Mouse (Mus musculus): ENCODE data around the gene Slc5a10. TPM values are rescaled to one million over a fixed set of nuclear protein-coding genes. Genes with fewer than 3 reads are reported as not detected.

Slc5a10 gene
- total and polyA plus RNA-seq, 3 experiments: not detected

GRCm38 (mm10) chr11:61714346-61715117, 6.1 kb downstream of the Slc5a10 start:
- Histone ChIP-seq H3K79me2 (replicated peaks; ENCODE audit: control insufficient read depth, insufficient read depth, low read length) (no peaks in the 10 kb centered on the region), H3K9ac (ENCODE audit: low read depth, low read length) (no peak overlapping the region), H3K4me3 (no peak overlapping the region), H3K27ac (no peak overlapping the region), H3K4me1 (ENCODE audit: control insufficient read depth, insufficient read depth, low read length) (no peaks in the 10 kb centered on the region), H3K36me3 (ENCODE audit: control insufficient read depth, insufficient read depth, low read length) (no peaks in the 10 kb centered on the region), H3K27me3 (ENCODE audit: control insufficient read depth, insufficient read depth, low read length) (no peaks in the 10 kb centered on the region)
- WGBS: 37% methylated on average over 11 of the region's 11 CpGs
- DNase-seq: peak; percentile 64 to 66
- intact Hi-C loops (cut with DNase I): loop anchor here (1.0 to 10.0 kb wide), 7 partner anchors 48 to 520 kb away; partner anchors contain the start of genes B9d1 and Slc47a2
- TF ChIP-seq CTCF (IDR thresholded peaks at IDR 0.05) (peak; percentile 95), EP300 (IDR thresholded peaks at IDR 0.05; ENCODE audit: insufficient read depth, low read depth, low read length) (peak; percentile 96), POLR2A (IDR thresholded peaks at IDR 0.05; ENCODE audit: insufficient read depth, low read depth, low read length) (no peak)

- no peaks in the 10 kb centered on the region for H3K79me2 ChIP-seq (replicated peaks; ENCODE audit: control insufficient read depth, insufficient read depth, low read length)
- H3K27me3 ChIP-seq (ENCODE audit: control insufficient read depth, insufficient read depth, low read length): no peaks in the 10 kb centered on the region
- TF ChIP-seq POLR2A (IDR thresholded peaks at IDR 0.05; ENCODE audit: insufficient read depth, low read depth, low read length): no peak
- TF ChIP-seq EP300 (IDR thresholded peaks at IDR 0.05; ENCODE audit: insufficient read depth, low read depth, low read length): no peak
- TF ChIP-seq CTCF (IDR thresholded peaks at IDR 0.05): no peak
- H3K4me1 ChIP-seq (ENCODE audit: control insufficient read depth, insufficient read depth, low read length): no peaks in the 10 kb centered on the region
- no peak overlapping the region for H3K4me3 ChIP-seq
- H3K36me3 ChIP-seq (ENCODE audit: control insufficient read depth, insufficient read depth, low read length): no peaks in the 10 kb centered on the region
- H3K9ac ChIP-seq (ENCODE audit: low read depth, low read length): no peak overlapping the region
- DNase-seq: peak in 1 of 2 experiments; percentile 23
- 81% methylated on average over 15 of the region's 15 CpGs for WGBS
- H3K27ac ChIP-seq: no peak overlapping the region
- intact Hi-C loops (cut with DNase I): loop anchor here (5.0 to 10.0 kb wide), 4 partner anchors 206 to 519 kb away; partner anchors contain the start of genes B9d1 and Slc47a2
Observed at GRCm38 (mm10) chr11:61713157-61713855, 7.3 kb downstream of the Slc5a10 start.

- Histone ChIP-seq H3K4me1 (ENCODE audit: control insufficient read depth, insufficient read depth, low read length) (no peaks in the 10 kb centered on the region), H3K27ac (no peak overlapping the region), H3K27me3 (ENCODE audit: control insufficient read depth, insufficient read depth, low read length) (no peaks in the 10 kb centered on the region), H3K36me3 (ENCODE audit: control insufficient read depth, insufficient read depth, low read length) (no peaks in the 10 kb centered on the region), H3K9ac (ENCODE audit: low read depth, low read length) (no peak overlapping the region), H3K4me3 (no peak overlapping the region), H3K79me2 (replicated peaks; ENCODE audit: control insufficient read depth, insufficient read depth, low read length) (no peaks in the 10 kb centered on the region)
- TF ChIP-seq POLR2A (IDR thresholded peaks at IDR 0.05; ENCODE audit: insufficient read depth, low read depth, low read length) (no peak), EP300 (IDR thresholded peaks at IDR 0.05; ENCODE audit: insufficient read depth, low read depth, low read length) (no peak), CTCF (IDR thresholded peaks at IDR 0.05) (no peak)
- 85% methylated on average over 3 of the region's 3 CpGs for WGBS
- intact Hi-C loops (cut with DNase I): no loop called here
- DNase-seq: no peak
Observed at GRCm38 (mm10) chr11:61708928-61709327, 11.7 kb downstream of the Slc5a10 start.

GRCm38 (mm10) chr11:61706232-61706631, 14.4 kb downstream of the Slc5a10 start:
- DNase-seq: no peak
- H3K4me1 ChIP-seq (ENCODE audit: control insufficient read depth, insufficient read depth, low read length): no peaks in the 10 kb centered on the region
- TF ChIP-seq EP300 (IDR thresholded peaks at IDR 0.05; ENCODE audit: insufficient read depth, low read depth, low read length) (no peak), POLR2A (IDR thresholded peaks at IDR 0.05; ENCODE audit: insufficient read depth, low read depth, low read length) (no peak), CTCF (IDR thresholded peaks at IDR 0.05) (no peak)
- H3K9ac ChIP-seq (ENCODE audit: low read depth, low read length): no peak overlapping the region
- no peaks in the 10 kb centered on the region for H3K36me3 ChIP-seq (ENCODE audit: control insufficient read depth, insufficient read depth, low read length)
- no peak overlapping the region for H3K4me3 ChIP-seq
- 40% methylated on average over 4 of the region's 4 CpGs for WGBS
- H3K27me3 ChIP-seq (ENCODE audit: control insufficient read depth, insufficient read depth, low read length): no peaks in the 10 kb centered on the region
- intact Hi-C loops (cut with DNase I): no loop called here
- H3K79me2 ChIP-seq (replicated peaks; ENCODE audit: control insufficient read depth, insufficient read depth, low read length): no peaks in the 10 kb centered on the region
- no peak overlapping the region for H3K27ac ChIP-seq

- no peaks in the 10 kb centered on the region for H3K79me2 ChIP-seq (replicated peaks; ENCODE audit: control insufficient read depth, insufficient read depth, low read length)
- no peak overlapping the region for H3K4me3 ChIP-seq
- no peak overlapping the region for H3K27ac ChIP-seq
- H3K36me3 ChIP-seq (ENCODE audit: control insufficient read depth, insufficient read depth, low read length): no peaks in the 10 kb centered on the region
- intact Hi-C loops (cut with DNase I): no loop called here
- DNase-seq: no peak
- H3K27me3 ChIP-seq (ENCODE audit: control insufficient read depth, insufficient read depth, low read length): no peaks in the 10 kb centered on the region
- no peak for TF ChIP-seq EP300 (IDR thresholded peaks at IDR 0.05; ENCODE audit: insufficient read depth, low read depth, low read length)
- TF ChIP-seq POLR2A (IDR thresholded peaks at IDR 0.05; ENCODE audit: insufficient read depth, low read depth, low read length): no peak
- no peak for TF ChIP-seq CTCF (IDR thresholded peaks at IDR 0.05)
- no peaks in the 10 kb centered on the region for H3K4me1 ChIP-seq (ENCODE audit: control insufficient read depth, insufficient read depth, low read length)
- no peak overlapping the region for H3K9ac ChIP-seq (ENCODE audit: low read depth, low read length)
- WGBS: 86% methylated on average over 2 of the region's 2 CpGs
Observed at GRCm38 (mm10) chr11:61705581-61705980, 15.0 kb downstream of the Slc5a10 start.

- intact Hi-C loops (cut with DNase I): no loop called here
- H3K4me3 ChIP-seq: no peak overlapping the region
- H3K27ac ChIP-seq: no peak overlapping the region
- H3K27me3 ChIP-seq (ENCODE audit: control insufficient read depth, insufficient read depth, low read length): no peaks in the 10 kb centered on the region
- 96% methylated on average over 5 of the region's 5 CpGs for WGBS
- no peak for TF ChIP-seq CTCF (IDR thresholded peaks at IDR 0.05)
- TF ChIP-seq POLR2A (IDR thresholded peaks at IDR 0.05; ENCODE audit: insufficient read depth, low read depth, low read length): no peak
- TF ChIP-seq EP300 (IDR thresholded peaks at IDR 0.05; ENCODE audit: insufficient read depth, low read depth, low read length): no peak
- no peak for DNase-seq
- no peak overlapping the region for H3K9ac ChIP-seq (ENCODE audit: low read depth, low read length)
- no peaks in the 10 kb centered on the region for H3K79me2 ChIP-seq (replicated peaks; ENCODE audit: control insufficient read depth, insufficient read depth, low read length)
- H3K36me3 ChIP-seq (ENCODE audit: control insufficient read depth, insufficient read depth, low read length): no peaks in the 10 kb centered on the region
- no peaks in the 10 kb centered on the region; the same call in 1 of the 2 replicates for H3K4me1 ChIP-seq (ENCODE audit: control insufficient read depth, insufficient read depth, low read length)
Observed at GRCm38 (mm10) chr11:61702494-61702893, 18.1 kb downstream of the Slc5a10 start.

Data from heart, adult 2 months (tissue).